Mouse (Mus musculus) forebrain, embryonic 12.5 days (tissue): ENCODE results near the gene Incenp. TPM values are rescaled to one million over a fixed set of nuclear protein-coding genes. Genes with fewer than 3 reads are reported as not detected.
"Not testable (repeated sequence)": the region's sequence is repeated elsewhere in the genome, so short reads cannot be mapped to it uniquely, and the experiment has no call there.

Experiments
- ATAC-seq: fragments of 200-750 bp; cut with Nextera tagmentation; 2 replicates; pipeline ENCODE4 v1.8.0; 2017; ENCODE audit warnings: moderate TSS enrichment; ENCODE audit not compliant: low FRiP score
- H3K27ac ChIP-seq: fragments of 300-500 bp; sonication (generic); 2 replicates; pipeline ENCODE4 v1.5.1; 2016; ENCODE audit warnings: mild to moderate bottlenecking
- H3K27me3 ChIP-seq: fragments of 300-500 bp; sonication (generic); 2 replicates; pipeline ENCODE4 v1.6.1; 2016; ENCODE audit warnings: mild to moderate bottlenecking
- H3K36me3 ChIP-seq: fragments of 300-500 bp; sonication (generic); replicated peaks from 2 replicates; pipeline ENCODE4 v1.6.1; 2016; ENCODE audit warnings: mild to moderate bottlenecking
- H3K4me1 ChIP-seq: fragments of 300-500 bp; sonication (generic); 2 replicates; pipeline ENCODE4 v1.6.1; 2016
- H3K4me2 ChIP-seq: fragments of 300-500 bp; sonication (generic); 2 replicates; pipeline ENCODE4 v1.6.1; 2016; ENCODE audit warnings: mild to moderate bottlenecking, moderate library complexity
- H3K4me3 ChIP-seq: fragments of 300-500 bp; sonication (generic); replicated peaks from 2 replicates; pipeline ENCODE4 v1.5.1; 2016; ENCODE audit warnings: mild to moderate bottlenecking
- H3K9ac ChIP-seq: fragments of 300-500 bp; sonication (generic); 2 replicates; pipeline ENCODE4 v1.6.1; 2016; ENCODE audit warnings: mild to moderate bottlenecking
- H3K9me3 ChIP-seq: fragments of 300-500 bp; sonication (generic); 2 replicates; pipeline ENCODE4 v1.6.1; 2016
- WGBS: fragments of 180-500 bp; shearing (Covaris S2); methylation state at CpG from one replicate; pipeline ENCODE4 v1.1.7; 2016; 5-methylcytosine and 5-hydroxymethylcytosine counted together
- polyA plus RNA-seq: library from polyadenylated mRNA; unstranded; fragments of >200 nt; fragmentation: Nextera tagmentation; extraction: Ambion mirVana; gene quantifications from 2 replicates; pipeline ENCODE4 v1.2.1, GENCODE M21; 2016

Incenp gene
- polyA plus RNA-seq, 1 experiment from 2014 or later: 149 TPM

DNA sequence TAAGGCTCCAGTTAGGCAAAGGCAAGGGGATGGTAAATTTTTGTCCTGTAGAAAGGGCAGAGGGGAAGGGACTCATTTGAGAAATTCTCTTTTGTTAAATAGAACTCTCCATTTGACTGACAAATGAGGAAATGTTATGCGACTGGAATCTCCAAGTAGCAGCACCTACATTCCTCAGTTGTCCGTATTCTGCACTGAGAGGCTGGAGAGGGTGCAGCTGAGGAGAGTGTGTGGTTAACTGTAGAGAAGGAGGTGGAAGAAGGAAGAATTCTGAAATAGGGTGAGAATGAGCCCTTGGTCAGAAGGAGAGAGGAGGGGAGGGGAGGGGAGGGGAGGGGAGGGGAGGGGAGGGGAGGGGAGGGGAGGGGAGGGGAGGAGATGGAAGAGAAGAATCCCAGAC, 34.6 kb upstream of the Incenp start:
- no peak overlapping the region for H3K4me2 ChIP-seq
- ATAC-seq: no peak
- no peaks in the 10 kb centered on the region for H3K4me1 ChIP-seq
- no peak overlapping the region for H3K4me3 ChIP-seq
- no peaks in the 10 kb centered on the region for H3K27me3 ChIP-seq
- H3K9me3 ChIP-seq: no peaks in the 10 kb centered on the region
- WGBS: 68% methylated on average over 2 of the region's 2 CpGs
- no peaks in the 10 kb centered on the region for H3K36me3 ChIP-seq
- no peak overlapping the region for H3K9ac ChIP-seq
- no peak overlapping the region for H3K27ac ChIP-seq

DNA sequence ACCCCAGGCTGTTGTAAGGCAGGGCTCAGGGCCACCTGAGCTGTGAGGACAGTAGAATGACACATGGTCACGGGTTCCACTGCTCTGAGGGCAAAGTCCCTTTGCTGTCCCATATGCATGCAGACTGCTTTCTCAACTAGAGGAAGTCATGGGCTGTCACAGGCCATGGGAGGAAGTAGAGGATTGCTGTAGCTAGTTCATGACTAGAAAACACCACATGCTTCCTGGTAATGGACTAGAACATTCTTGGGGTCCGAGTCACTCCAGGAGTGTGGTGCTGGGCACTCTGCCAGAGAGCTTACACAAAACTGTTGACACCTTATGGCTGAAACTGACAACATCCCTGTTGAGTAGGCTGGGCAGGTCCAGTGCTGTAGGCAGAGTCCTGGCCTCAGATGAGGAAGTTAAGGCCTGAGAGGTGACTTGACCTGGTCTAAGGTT, 31.8 kb upstream of the Incenp start:
- not testable (repeated sequence) for H3K4me1 ChIP-seq, H3K27ac ChIP-seq, H3K27me3 ChIP-seq, H3K9me3 ChIP-seq, H3K9ac ChIP-seq, H3K4me3 ChIP-seq, ATAC-seq, H3K36me3 ChIP-seq, H3K4me2 ChIP-seq
- WGBS: 84% methylated on average over 2 of the region's 2 CpGs

DNA sequence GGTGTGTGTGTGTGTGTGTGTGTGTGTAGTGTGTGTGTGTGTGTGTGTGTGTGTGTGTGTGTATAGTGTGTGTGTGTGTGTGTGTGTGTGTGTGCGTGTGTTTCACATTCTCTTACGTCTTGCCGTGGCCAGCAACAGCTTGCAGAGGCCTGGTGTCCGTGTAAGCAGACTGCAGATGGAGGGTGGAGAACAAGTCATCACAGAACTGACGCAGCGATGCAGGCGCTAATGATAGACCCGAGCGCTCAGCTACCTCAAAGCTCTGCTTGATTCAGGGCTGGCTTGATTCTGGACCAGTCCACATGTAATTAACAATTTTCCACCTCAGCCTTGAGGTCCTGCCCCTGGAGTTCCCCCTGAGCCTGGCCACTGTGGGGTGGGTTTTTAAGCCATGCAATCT, 28.7 kb upstream of the Incenp start:
- no peak overlapping the region for H3K4me3 ChIP-seq
- no peak overlapping the region for H3K4me2 ChIP-seq
- H3K36me3 ChIP-seq: no peaks in the 10 kb centered on the region
- H3K27me3 ChIP-seq: no peaks in the 10 kb centered on the region
- H3K9ac ChIP-seq: no peak overlapping the region
- H3K4me1 ChIP-seq: peaks cover 7% of the 10 kb centered on the region
- 84% methylated on average over 9 of the region's 9 CpGs for WGBS
- no peaks in the 10 kb centered on the region for H3K9me3 ChIP-seq
- H3K27ac ChIP-seq: no peak overlapping the region
- ATAC-seq: no peak

DNA sequence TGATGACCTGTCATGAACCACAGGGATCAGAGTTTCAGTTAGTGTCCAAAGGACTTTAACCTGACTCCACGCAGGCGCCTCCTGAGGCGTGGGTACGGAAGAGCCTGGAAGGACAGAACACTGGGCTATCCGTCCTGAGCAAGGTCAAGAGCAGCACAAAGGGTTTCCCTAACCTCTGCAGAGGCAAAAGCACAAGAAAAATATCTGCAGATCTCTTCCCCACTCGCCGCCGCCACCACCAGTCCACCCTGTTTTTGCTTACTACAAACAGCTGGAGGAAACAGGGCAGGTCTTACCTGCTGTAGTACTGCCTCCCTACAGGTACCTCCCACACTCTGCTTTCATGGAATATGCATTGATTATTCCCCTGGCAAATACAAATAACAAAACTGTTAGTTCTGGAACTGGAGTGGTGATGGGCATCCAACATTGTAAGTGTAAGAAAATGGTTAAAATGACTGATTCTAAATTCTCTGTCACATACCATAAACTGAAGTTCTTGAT, 25.5 kb upstream of the Incenp start:
- Histone ChIP-seq H3K27me3 (no peaks in the 10 kb centered on the region), H3K9ac (no peak overlapping the region), H3K36me3 (no peaks in the 10 kb centered on the region), H3K4me1 (peaks cover 22% of the 10 kb centered on the region), H3K27ac (no peak overlapping the region), H3K9me3 (no peaks in the 10 kb centered on the region), H3K4me2 (no peak overlapping the region), H3K4me3 (no peak overlapping the region)
- ATAC-seq: no peak
- 75% methylated on average over 8 of the region's 8 CpGs for WGBS

DNA sequence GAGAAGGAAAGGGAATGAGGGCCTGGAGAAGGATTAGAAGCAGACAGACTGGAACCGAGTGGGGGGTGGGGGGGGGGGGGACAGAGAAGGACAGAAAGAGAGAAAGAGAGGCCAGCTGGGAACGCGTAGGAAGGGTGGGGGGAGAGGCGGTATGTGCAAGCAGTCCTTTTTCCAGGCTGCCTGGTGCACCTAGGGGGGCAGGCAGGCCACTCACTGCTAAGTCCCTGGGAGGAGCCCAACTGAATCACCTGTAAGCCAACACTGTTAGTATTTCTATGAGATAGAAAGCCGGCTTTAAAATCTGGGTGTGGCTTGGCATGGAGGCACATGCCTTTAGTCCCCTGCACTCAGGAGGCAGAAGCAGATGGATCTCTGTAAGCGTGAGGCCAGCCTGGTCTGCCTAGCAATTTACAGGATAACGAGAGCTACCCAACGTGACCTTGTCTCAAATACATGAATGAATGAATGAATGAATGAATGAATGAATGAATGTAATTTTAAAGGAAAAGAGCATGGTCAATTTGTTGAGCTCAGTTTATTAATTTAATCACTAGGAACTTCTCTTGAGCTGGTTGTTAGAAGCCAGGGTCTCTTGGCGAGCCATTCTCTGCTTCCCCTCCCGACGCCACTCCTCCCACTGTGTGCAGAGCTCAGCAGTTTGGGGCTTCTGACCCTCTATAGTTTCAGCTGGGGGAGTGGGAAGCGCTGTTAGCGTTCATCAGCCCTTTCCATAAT, 24.9 kb upstream of the Incenp start:
- no peak for ATAC-seq
- Histone ChIP-seq H3K27me3 (no peaks in the 10 kb centered on the region), H3K4me3 (no peak overlapping the region), H3K27ac (no peak overlapping the region), H3K9ac (no peak overlapping the region), H3K4me2 (no peak overlapping the region), H3K36me3 (no peaks in the 10 kb centered on the region), H3K9me3 (no peaks in the 10 kb centered on the region), H3K4me1 (peaks cover 22% of the 10 kb centered on the region)
- WGBS: 56% methylated on average over 13 of the region's 13 CpGs

DNA sequence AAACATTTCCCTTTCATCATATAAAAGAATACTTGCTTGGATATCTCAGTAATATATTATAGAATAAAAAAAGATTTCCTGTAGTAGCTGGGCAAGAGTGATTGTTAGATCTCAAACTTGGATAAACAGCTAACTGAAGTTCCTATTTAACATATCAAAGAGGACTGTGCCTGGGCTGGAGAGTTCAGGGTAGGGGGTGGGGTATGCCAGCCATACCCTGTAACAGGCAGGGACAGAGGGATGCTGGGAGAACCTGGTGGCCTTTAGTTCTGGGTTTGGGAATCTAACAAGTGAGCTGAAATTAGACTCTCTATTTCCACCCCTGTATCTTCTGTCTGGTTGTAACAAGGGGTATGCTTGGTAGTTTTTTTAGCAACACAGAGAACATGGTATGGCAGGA, 23.7 kb upstream of the Incenp start:
- peaks cover 22% of the 10 kb centered on the region for H3K4me1 ChIP-seq
- no peak overlapping the region for H3K4me2 ChIP-seq
- no peak overlapping the region for H3K4me3 ChIP-seq
- H3K27me3 ChIP-seq: no peaks in the 10 kb centered on the region
- H3K9me3 ChIP-seq: no peaks in the 10 kb centered on the region
- H3K36me3 ChIP-seq: no peaks in the 10 kb centered on the region
- H3K9ac ChIP-seq: no peak overlapping the region
- no peak for ATAC-seq
- H3K27ac ChIP-seq: 0 out of 2 replicates have a peak overlapping the region, but pooled peaks have one; percentile 2

DNA sequence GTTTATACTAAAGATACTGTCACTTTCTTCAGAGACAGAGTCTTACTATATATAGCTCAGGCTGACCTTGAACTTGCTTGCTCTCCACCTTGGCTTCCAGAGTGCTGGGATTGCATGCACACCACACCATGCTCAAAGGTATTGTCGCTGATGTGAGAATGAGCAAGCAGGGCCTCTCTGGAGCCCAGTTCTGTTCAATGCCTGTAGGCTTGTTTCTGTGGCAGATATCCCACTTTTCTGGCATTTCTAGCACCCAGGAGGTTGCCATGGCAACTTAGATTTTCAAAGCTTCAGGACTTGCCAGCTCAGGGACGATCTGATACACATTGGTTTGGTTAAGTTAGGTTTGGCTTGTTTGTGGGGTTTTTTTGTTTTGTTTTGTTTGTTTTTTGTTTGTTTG, 22.9 kb upstream of the Incenp start:
- ATAC-seq: peak; percentile 72; the same call in 1 of the 2 replicates
- Histone ChIP-seq H3K27ac (no peak overlapping the region; the same call in 1 of the 2 replicates), H3K4me2 (no peak overlapping the region), H3K36me3 (no peaks in the 10 kb centered on the region), H3K4me1 (peaks cover 22% of the 10 kb centered on the region), H3K9me3 (no peaks in the 10 kb centered on the region), H3K4me3 (no peak overlapping the region), H3K27me3 (no peaks in the 10 kb centered on the region), H3K9ac (no peak overlapping the region)
- 35% methylated on average over 2 of the region's 2 CpGs for WGBS

DNA sequence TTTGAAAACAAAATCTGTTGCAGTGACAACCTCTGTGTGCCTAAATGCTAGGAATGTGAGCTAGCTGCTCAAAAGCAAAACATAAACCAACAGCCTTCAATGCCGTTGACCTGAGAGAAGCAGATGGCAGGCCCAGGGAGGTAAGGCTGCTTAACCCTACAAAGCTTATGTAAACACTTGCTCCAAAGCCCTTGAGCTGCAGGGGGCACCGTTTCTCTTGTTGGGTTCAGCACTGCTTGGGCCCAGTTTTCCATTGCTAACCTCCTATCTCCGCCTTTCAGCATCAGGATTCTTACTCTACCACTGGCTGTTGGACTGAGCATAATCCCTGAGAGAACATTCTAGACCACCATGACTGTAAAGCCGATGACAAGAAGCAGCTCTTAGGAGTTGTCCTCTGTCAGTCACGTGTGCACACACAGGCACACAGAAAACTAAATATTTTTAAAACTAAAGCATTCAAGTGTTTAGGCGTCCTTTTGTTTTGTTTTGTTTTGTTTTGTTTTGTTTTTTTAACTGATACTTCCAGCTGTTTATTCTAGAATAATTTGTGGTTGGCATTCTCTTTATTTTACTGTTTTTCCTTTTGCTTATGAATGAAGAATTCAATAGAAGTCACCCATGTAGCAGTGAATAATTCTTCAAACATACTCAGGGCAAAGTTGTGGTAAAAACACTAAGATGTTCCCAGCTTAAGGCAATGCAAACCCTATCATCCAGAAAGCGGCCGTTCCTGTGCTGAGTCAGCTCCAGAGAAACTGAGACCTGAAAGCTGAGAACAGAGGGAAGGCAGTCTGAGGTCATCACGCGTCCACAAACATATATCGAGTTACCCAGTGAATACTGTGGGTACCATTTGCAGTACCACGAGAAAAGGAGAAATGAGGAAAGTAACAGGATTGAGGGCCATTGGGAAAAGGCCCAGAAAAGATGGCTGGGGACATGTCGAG, 21.8 kb upstream of the Incenp start:
- H3K36me3 ChIP-seq: no peaks in the 10 kb centered on the region
- H3K9ac ChIP-seq: no peak overlapping the region
- 63% methylated on average over 13 of the region's 13 CpGs for WGBS
- no peaks in the 10 kb centered on the region for H3K9me3 ChIP-seq
- H3K27me3 ChIP-seq: no peaks in the 10 kb centered on the region
- H3K4me3 ChIP-seq: no peak overlapping the region
- H3K4me2 ChIP-seq: no peak overlapping the region
- H3K4me1 ChIP-seq: peaks cover 22% of the 10 kb centered on the region
- ATAC-seq: no peak
- H3K27ac ChIP-seq: no peak overlapping the region

DNA sequence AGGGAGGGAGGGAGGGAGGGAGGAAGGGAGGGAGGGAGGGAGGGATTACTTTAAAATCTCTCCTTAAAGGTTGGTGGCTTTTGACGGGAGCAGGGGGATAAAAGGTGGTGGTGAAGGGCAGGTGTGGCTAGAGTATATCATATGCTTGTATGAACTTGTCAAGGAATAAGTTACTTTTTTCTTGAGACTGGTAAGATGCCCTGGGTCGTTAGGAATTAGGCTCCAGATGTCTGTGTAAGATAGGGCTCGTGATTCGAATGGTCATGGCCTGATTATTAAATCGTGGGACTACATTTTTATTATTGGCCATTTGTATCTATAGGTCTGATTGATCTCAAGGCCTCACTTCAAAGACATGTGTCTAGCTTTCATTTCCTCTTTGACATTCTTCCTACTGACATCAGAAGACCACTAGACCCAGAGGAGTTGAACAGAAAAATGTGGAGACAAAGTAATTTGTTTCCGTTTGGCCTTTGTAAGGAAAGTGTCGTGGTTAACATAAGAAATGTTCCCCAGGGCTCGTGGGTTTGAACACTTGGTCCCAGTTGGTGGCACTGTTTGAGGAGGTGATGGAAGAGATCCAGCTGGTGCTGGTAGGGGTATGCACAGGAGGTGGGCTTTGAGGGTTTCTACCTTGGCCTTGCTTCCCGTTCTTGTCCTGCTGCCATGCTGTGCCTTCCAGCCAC, 19.0 kb upstream of the Incenp start:
- Histone ChIP-seq H3K4me3 (no peak overlapping the region), H3K27ac (no peak overlapping the region), H3K9ac (no peak overlapping the region), H3K4me1 (peaks cover 17% of the 10 kb centered on the region), H3K4me2 (no peak overlapping the region), H3K36me3 (no peaks in the 10 kb centered on the region), H3K27me3 (no peaks in the 10 kb centered on the region), H3K9me3 (no peaks in the 10 kb centered on the region)
- 69% methylated on average over 9 of the region's 9 CpGs for WGBS
- ATAC-seq: no peak

DNA sequence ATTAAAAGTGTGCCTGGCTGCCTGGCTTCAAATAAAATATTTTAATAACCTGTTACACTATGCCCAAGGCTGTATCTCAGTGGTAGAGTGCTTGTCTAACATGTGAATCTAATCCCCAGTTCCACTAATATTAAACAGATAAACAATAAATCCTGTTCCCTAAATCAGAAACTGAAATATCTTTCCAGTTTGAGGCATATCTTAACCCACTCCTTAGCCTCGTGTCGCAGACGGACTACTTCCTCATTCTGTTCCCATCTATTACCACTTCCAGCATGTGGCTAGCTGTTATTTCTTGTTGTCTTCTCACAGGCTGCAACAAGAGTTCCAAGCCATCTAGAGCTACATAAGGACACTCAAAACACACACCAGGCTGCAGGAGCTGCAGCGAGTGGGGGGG, 18.4 kb upstream of the Incenp start:
- Histone ChIP-seq H3K4me1 (peaks cover 13% of the 10 kb centered on the region), H3K9ac (no peak overlapping the region), H3K27ac (no peak overlapping the region), H3K9me3 (no peaks in the 10 kb centered on the region), H3K4me3 (no peak overlapping the region), H3K4me2 (no peak overlapping the region), H3K27me3 (no peaks in the 10 kb centered on the region), H3K36me3 (no peaks in the 10 kb centered on the region)
- no peak for ATAC-seq
- WGBS: 88% methylated on average over 3 of the region's 4 CpGs

DNA sequence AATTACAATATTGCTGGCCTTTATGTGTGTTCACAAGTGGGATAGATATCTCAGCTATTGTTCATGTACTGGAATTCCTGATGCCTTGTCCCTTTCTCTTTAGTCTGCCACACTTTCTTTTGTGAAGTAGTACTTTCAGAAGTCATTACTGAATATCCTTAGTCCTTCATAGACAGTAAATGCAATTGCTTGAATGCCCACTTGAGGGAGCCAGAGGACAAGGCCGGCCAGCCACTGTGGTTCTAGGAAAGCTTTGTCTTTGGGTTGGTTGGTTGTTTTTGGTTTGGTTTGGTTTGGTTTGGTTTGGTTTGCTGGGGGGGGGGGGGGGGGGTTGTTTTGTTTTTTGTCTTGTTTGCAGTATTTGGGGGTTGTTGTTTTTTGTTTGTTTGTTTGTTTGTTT, 16.6 kb upstream of the Incenp start:
- Histone ChIP-seq H3K4me3 (no peak overlapping the region), H3K4me2 (no peak overlapping the region), H3K9me3 (no peaks in the 10 kb centered on the region), H3K27me3 (no peaks in the 10 kb centered on the region), H3K4me1 (0 out of 2 replicates have a peak, but pooled peaks cover under 1% of the 10 kb centered on the region), H3K36me3 (no peaks in the 10 kb centered on the region), H3K27ac (no peak overlapping the region), H3K9ac (no peak overlapping the region)
- WGBS: 0% methylated on average over 1 of the region's 1 CpGs
- ATAC-seq: 0 out of 2 replicates have a peak, but pooled peaks have one; percentile 55

DNA sequence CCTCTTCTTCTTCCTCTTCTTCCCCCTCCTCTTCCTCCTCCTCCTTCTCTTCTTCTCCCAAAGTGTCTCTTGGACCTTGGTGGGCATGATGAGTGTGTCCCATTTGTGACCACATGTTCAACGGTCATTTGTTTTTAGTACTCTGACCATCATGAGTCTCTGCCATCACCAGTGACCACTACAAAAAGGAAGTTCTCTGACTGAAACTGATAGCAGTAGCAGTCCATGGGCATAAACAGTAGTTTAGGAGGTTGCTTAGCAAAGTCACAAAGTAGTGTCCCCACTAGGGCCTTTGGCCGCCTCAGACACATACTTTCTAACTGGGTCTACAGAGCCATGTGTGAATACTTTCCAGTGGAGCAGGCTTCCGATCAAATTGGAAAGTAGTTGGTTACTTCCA, 15.0 kb upstream of the Incenp start:
- Histone ChIP-seq H3K36me3 (no peaks in the 10 kb centered on the region), H3K9me3 (no peaks in the 10 kb centered on the region), H3K4me3 (no peak overlapping the region), H3K27ac (no peak overlapping the region), H3K4me1 (no peaks in the 10 kb centered on the region), H3K9ac (no peak overlapping the region), H3K4me2 (no peak overlapping the region), H3K27me3 (no peaks in the 10 kb centered on the region)
- 88% methylated on average over 3 of the region's 3 CpGs for WGBS
- no peak for ATAC-seq
